Mouse (Mus musculus) C2C12 (cell line): ENCODE results near the gene Hoxd10. TPM values are rescaled to one million over a fixed set of nuclear protein-coding genes. Genes with fewer than 3 reads are reported as not detected.

Experiments
- H3K27me3 ChIP-seq: one replicate; pipeline ENCODE4 v1.6.1; 2011; ENCODE audit not compliant: control insufficient read depth, insufficient read depth, insufficient read length
- H3K36me3 ChIP-seq: one replicate; pipeline ENCODE4 v1.6.1; 2011; ENCODE audit not compliant: control insufficient read depth, insufficient read depth
- H3K4me3 ChIP-seq: one replicate; pipeline ENCODE4 v1.5.1; 2011; ENCODE audit warnings: mild to moderate bottlenecking, control low read depth; ENCODE audit not compliant: poor library complexity, insufficient read depth, severe bottlenecking
- H3K79me2 ChIP-seq: one replicate; pipeline ENCODE4 v1.6.1; 2011; ENCODE audit not compliant: control insufficient read depth, insufficient read depth
- H3K79me3 ChIP-seq: one replicate; pipeline ENCODE4 v1.6.1; 2011; ENCODE audit warnings: low read depth, control low read depth
- H3ac ChIP-seq: one replicate; pipeline ENCODE3; 2011; ENCODE audit warnings: low read depth; ENCODE audit not compliant: control insufficient read depth, insufficient read length
- CEBPB ChIP-seq: IDR thresholded peaks from one replicate; pipeline ENCODE4 v1.6.1; 2011; ENCODE audit warnings: low read depth, mild to moderate bottlenecking, control low read depth, moderate library complexity
- CTCF ChIP-seq: IDR thresholded peaks from one replicate; pipeline ENCODE4 v1.5.1; 2011; ENCODE audit not compliant: control insufficient read depth, insufficient read depth, insufficient read length
- FOSL1 ChIP-seq: IDR thresholded peaks from one replicate; pipeline ENCODE4 v1.8.0; 2011; ENCODE audit warnings: mild to moderate bottlenecking, low read length; ENCODE audit not compliant: poor library complexity, insufficient read depth, severe bottlenecking
- MAX ChIP-seq: IDR thresholded peaks from one replicate; pipeline ENCODE4 v1.6.1; 2011; ENCODE audit warnings: mild to moderate bottlenecking, control low read depth
- MYOD1 ChIP-seq: IDR thresholded peaks from one replicate; pipeline ENCODE4 v1.6.1; 2011; ENCODE audit warnings: low read depth; ENCODE audit not compliant: control insufficient read depth, insufficient read length
- MYOG ChIP-seq: IDR thresholded peaks from one replicate; pipeline ENCODE4 v1.6.1; 2011; ENCODE audit not compliant: control insufficient read depth, insufficient read length; ENCODE audit errors: extremely low read depth
- USF1 ChIP-seq: IDR thresholded peaks from one replicate; pipeline ENCODE4 v1.6.1; 2011; ENCODE audit warnings: low read depth, mild to moderate bottlenecking, control low read depth, moderate library complexity
- polyA plus RNA-seq: library from polyadenylated mRNA; unstranded; fragments of >200 nt; fragmentation: generic; extraction: Trizol; gene quantifications from one replicate; pipeline ENCODE4 v1.2.1, GENCODE M21; 2012; ENCODE audit warnings: missing spikeins

Gene Hoxd10
- polyA plus RNA-seq, 1 experiment = not detected

DNA sequence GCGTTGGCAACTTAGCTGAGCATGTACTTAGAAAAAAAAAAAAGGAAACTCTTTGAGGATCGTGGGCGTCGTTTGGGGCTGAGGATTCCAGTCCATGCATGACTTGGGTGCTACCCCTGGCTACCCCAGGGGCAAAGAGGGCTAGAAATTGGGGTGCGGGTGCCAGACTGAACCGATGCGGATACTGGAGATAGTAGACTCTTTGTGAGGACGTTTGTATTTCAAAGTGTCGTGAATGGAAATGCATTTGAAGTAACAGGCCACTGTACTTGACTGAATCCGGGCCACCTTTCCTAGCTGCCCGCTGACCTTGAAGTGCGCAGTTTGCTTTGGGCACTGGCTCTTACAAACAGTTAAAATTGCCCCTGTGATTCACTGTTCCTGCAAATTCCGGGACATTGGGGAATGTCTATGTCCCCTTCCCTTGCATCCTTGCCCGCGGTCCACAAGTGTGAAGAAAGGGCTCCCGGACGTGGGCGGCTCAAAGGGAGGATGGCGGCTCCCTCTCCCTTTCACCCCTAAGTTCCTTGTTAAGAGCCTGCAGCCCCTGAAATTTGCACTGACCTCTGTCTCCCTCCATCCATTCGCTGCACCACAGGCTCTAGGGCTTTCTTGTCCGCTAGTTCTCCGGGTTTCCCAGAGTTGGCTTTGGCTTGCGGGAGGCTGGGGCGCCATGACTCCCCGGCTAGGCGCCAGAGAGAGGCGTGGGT is 4.6 kb upstream of the Hoxd10 start:
- H3ac ChIP-seq = no peak overlapping the region
- no peaks in the 10 kb centered on the region for H3K36me3 ChIP-seq
- TF ChIP-seq CEBPB = no peak
- no peak overlapping the region for H3K4me3 ChIP-seq
- H3K79me2 ChIP-seq = no peaks in the 10 kb centered on the region
- H3K27me3 ChIP-seq = peaks cover 48% of the 10 kb centered on the region
- H3K79me3 ChIP-seq = no peaks in the 10 kb centered on the region

- Histone ChIP-seq H3K27me3 (peaks cover 51% of the 10 kb centered on the region), H3ac (no peak overlapping the region), H3K79me3 (no peaks in the 10 kb centered on the region), H3K4me3 (no peak overlapping the region), H3K79me2 (no peaks in the 10 kb centered on the region), H3K36me3 (no peaks in the 10 kb centered on the region)
- TF ChIP-seq MYOD1 (no peak), MAX (no peak), CEBPB (no peak), FOSL1 (no peak), MYOG (no peak), USF1 (no peak), CTCF (no peak)
These were observed 3.8 kb upstream of the Hoxd10 start for GRCm38 (mm10) chr2:74687698-74688555.

DNA sequence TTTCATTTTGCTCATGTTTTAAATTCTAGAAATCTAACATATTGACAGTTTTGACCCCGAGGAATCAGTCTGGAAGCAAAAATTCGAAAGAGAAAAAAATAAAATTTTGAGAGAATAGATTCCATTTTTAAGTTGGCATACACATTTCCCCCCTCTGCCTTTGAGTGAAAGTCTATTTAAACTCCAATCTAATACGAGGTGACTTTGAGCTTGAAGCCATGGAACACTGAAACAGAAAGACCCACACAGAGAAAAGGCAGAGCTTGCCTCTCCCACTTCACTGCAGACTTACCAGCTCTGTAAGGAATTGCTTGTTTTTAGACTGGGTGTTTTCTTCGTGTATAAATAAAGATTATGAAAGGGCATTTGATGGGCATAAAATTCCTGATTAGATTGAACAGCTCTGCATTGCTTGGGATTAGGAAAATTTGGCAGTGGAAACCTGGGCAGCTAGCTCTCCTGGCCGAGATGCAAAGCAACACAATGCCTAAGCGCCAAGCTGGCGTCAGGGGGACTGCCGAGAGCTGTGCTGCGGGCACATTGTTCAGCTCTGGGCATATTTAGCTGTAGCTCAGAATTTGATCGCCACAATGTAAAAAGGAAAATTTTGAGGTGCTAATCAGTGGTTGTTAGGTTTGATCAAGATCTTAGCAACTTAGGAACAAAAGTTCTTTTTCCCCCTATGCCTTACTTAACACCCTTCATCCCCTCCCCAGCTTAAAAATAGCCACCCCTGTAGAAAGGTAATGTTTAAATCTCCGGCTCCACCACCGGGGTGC is 2.7 kb upstream of the Hoxd10 start:
- no peaks in the 10 kb centered on the region for H3K36me3 ChIP-seq
- no peak overlapping the region for H3K4me3 ChIP-seq
- TF ChIP-seq CTCF (no peak), MYOD1 (no peak)
- no peaks in the 10 kb centered on the region for H3K79me2 ChIP-seq
- peaks cover 62% of the 10 kb centered on the region for H3K27me3 ChIP-seq
- H3ac ChIP-seq = no peak overlapping the region
- no peaks in the 10 kb centered on the region for H3K79me3 ChIP-seq

DNA sequence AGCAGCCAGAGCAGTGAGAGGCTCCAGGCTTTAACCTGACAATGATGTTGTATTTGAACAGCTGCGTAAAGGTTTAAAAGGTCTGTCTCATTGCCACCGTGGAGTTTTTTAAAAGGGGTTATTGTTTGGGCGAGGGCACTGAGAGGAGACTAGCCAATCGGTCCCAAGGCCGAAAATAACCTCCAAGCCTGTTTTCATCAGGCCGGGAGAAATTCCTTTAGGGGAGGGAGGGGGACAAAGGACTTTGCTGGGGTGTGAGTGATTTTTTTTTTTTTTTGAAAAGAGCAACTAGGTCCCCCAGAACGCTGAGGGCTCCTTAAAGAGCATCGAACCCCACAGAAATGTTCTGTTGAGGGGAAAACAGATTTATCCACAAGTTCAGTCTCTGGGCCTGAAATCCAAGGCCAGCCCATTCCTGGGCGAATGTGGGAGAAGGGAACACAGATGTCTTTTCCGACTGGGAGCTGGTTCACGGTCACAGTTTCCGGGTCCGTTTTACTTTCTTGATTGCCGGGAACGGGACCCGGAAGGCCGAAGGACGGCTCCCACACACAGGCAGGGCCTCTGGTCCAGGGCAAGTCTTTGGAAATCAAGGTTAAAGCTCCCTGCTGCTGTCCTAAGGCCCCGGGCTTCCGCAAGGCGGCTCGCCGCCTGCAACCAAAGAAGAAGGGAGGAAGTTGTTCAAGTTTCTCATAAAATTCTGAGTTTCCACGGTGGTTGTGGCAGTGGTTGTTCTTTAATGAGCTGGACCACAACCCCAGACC is 2.0 kb upstream of the Hoxd10 start:
- H3K4me3 ChIP-seq = no peak overlapping the region
- no peaks in the 10 kb centered on the region for H3K36me3 ChIP-seq
- TF ChIP-seq MYOG (no peak), FOSL1 (no peak), MAX (no peak), USF1 (no peak), CEBPB (no peak), MYOD1 (no peak), CTCF (no peak)
- H3K79me3 ChIP-seq = no peaks in the 10 kb centered on the region
- peaks cover 65% of the 10 kb centered on the region for H3K27me3 ChIP-seq
- no peaks in the 10 kb centered on the region for H3K79me2 ChIP-seq
- H3ac ChIP-seq = no peak overlapping the region

GRCm38 (mm10) chr2:74690338-74690716 is 1.4 kb upstream of the Hoxd10 start:
- TF ChIP-seq CTCF (no peak), USF1 (no peak), MAX (no peak), FOSL1 (no peak), MYOD1 (no peak), CEBPB (no peak), MYOG (no peak)
- peaks cover 63% of the 10 kb centered on the region for H3K27me3 ChIP-seq
- H3K4me3 ChIP-seq = no peak overlapping the region

More at GRCm38 (mm10) chr2:74690338-74690716, 1.4 kb upstream of the Hoxd10 start:
- no peaks in the 10 kb centered on the region for H3K79me3 ChIP-seq
- no peaks in the 10 kb centered on the region for H3K36me3 ChIP-seq
- H3K79me2 ChIP-seq = no peaks in the 10 kb centered on the region
- H3ac ChIP-seq = no peak overlapping the region
